Mouse (Mus musculus) C2C12 (cell line): ENCODE measurements around the gene Reln. TPM values are rescaled to one million over a fixed set of nuclear protein-coding genes. Genes with fewer than 3 reads are reported as not detected.

Experiments
- H3K27me3 ChIP-seq: one replicate; pipeline ENCODE4 v1.6.1; 2011; ENCODE audit not compliant: control insufficient read depth, insufficient read depth, insufficient read length
- H3K36me3 ChIP-seq: one replicate; pipeline ENCODE4 v1.6.1; 2011; ENCODE audit not compliant: control insufficient read depth, insufficient read depth
- H3K4me3 ChIP-seq: one replicate; pipeline ENCODE4 v1.5.1; 2011; ENCODE audit warnings: mild to moderate bottlenecking, control low read depth; ENCODE audit not compliant: poor library complexity, insufficient read depth, severe bottlenecking
- H3K79me2 ChIP-seq: one replicate; pipeline ENCODE4 v1.6.1; 2011; ENCODE audit not compliant: control insufficient read depth, insufficient read depth
- H3K79me3 ChIP-seq: one replicate; pipeline ENCODE4 v1.6.1; 2011; ENCODE audit warnings: low read depth, control low read depth
- H3ac ChIP-seq: one replicate; pipeline ENCODE3; 2011; ENCODE audit warnings: low read depth; ENCODE audit not compliant: control insufficient read depth, insufficient read length
- CEBPB ChIP-seq: IDR thresholded peaks from one replicate; pipeline ENCODE4 v1.6.1; 2011; ENCODE audit warnings: low read depth, mild to moderate bottlenecking, control low read depth, moderate library complexity
- CTCF ChIP-seq: IDR thresholded peaks from one replicate; pipeline ENCODE4 v1.5.1; 2011; ENCODE audit not compliant: control insufficient read depth, insufficient read depth, insufficient read length
- FOSL1 ChIP-seq: IDR thresholded peaks from one replicate; pipeline ENCODE4 v1.8.0; 2011; ENCODE audit warnings: mild to moderate bottlenecking, low read length; ENCODE audit not compliant: poor library complexity, insufficient read depth, severe bottlenecking
- MAX ChIP-seq: IDR thresholded peaks from one replicate; pipeline ENCODE4 v1.6.1; 2011; ENCODE audit warnings: mild to moderate bottlenecking, control low read depth
- MYOD1 ChIP-seq: IDR thresholded peaks from one replicate; pipeline ENCODE4 v1.6.1; 2011; ENCODE audit warnings: low read depth; ENCODE audit not compliant: control insufficient read depth, insufficient read length
- MYOG ChIP-seq: IDR thresholded peaks from one replicate; pipeline ENCODE4 v1.6.1; 2011; ENCODE audit not compliant: control insufficient read depth, insufficient read length; ENCODE audit errors: extremely low read depth
- USF1 ChIP-seq: IDR thresholded peaks from one replicate; pipeline ENCODE4 v1.6.1; 2011; ENCODE audit warnings: low read depth, mild to moderate bottlenecking, control low read depth, moderate library complexity
- long read RNA-seq, 2 experiments: library from polyadenylated mRNA; unstranded; transcript quantifications; one replicate each; pipeline ENCODE4 v2.0.0; 2019 to 2020
- polyA plus RNA-seq: library from polyadenylated mRNA; unstranded; fragments of >200 nt; fragmentation: generic; extraction: Trizol; gene quantifications from one replicate; pipeline ENCODE4 v1.2.1, GENCODE M21; 2012; ENCODE audit warnings: missing spikeins

The Reln gene
- not detected for polyA plus RNA-seq
- long read RNA-seq, experiment 1: 0 reads
- long read RNA-seq, experiment 2, partial matches to known transcripts: 0 of 1 reads
- long read RNA-seq, experiment 2, other reads (novel, unspliced or antisense): 1 of 1 reads

- H3K79me2 ChIP-seq: no peaks in the 10 kb centered on the region
- H3K36me3 ChIP-seq: no peaks in the 10 kb centered on the region
- peaks cover 28% of the 10 kb centered on the region for H3K27me3 ChIP-seq
- no peak within 1 kb of the TSS for H3K4me3 ChIP-seq
- no peaks in the 10 kb centered on the region for H3K79me3 ChIP-seq
- no peak for TF ChIP-seq FOSL1
- TF ChIP-seq MYOG: no peak
- TF ChIP-seq CTCF: no peak
- TF ChIP-seq USF1: no peak
- no peak for TF ChIP-seq MYOD1
- no peak for TF ChIP-seq CEBPB
- H3ac ChIP-seq: no peak within 1 kb of the TSS
Observed at GRCm38 (mm10) chr5:22344556-22344975, at the start of gene Reln. Gene Reln (minus strand): TSS chr5:22344702.

GRCm38 (mm10) chr5:22388502-22388901 lies 44.0 kb upstream of the Reln start:
- no peak overlapping the region for H3K4me3 ChIP-seq
- no peaks in the 10 kb centered on the region for H3K79me3 ChIP-seq
- no peaks in the 10 kb centered on the region for H3K79me2 ChIP-seq
- no peaks in the 10 kb centered on the region for H3K36me3 ChIP-seq
- H3K27me3 ChIP-seq: peaks cover 3% of the 10 kb centered on the region
- no peak for TF ChIP-seq MYOG
- no peak for TF ChIP-seq MAX
- no peak for TF ChIP-seq FOSL1
- TF ChIP-seq MYOD1: no peak
- no peak for TF ChIP-seq CTCF
- TF ChIP-seq CEBPB: no peak
- TF ChIP-seq USF1: no peak
- H3ac ChIP-seq: no peak overlapping the region

GRCm38 (mm10) chr5:22360510-22360909 lies 16.0 kb upstream of the Reln start:
- H3K79me3 ChIP-seq: no peaks in the 10 kb centered on the region
- no peak overlapping the region for H3ac ChIP-seq
- H3K79me2 ChIP-seq: no peaks in the 10 kb centered on the region
- H3K27me3 ChIP-seq: no peaks in the 10 kb centered on the region
- no peaks in the 10 kb centered on the region for H3K36me3 ChIP-seq
- H3K4me3 ChIP-seq: no peak overlapping the region
- no peak for TF ChIP-seq MYOG
- TF ChIP-seq MYOD1: no peak

- no peak for TF ChIP-seq CEBPB
- no peak for TF ChIP-seq FOSL1
- no peak for TF ChIP-seq MYOG
- no peak for TF ChIP-seq MAX
- H3K27me3 ChIP-seq: peaks cover 24% of the 10 kb centered on the region
- H3K36me3 ChIP-seq: no peaks in the 10 kb centered on the region
- no peaks in the 10 kb centered on the region for H3K79me3 ChIP-seq
- no peak overlapping the region for H3ac ChIP-seq
- H3K79me2 ChIP-seq: no peaks in the 10 kb centered on the region
- no peak overlapping the region for H3K4me3 ChIP-seq
Observed at GRCm38 (mm10) chr5:22348412-22348811, 3.9 kb upstream of the Reln start.

GRCm38 (mm10) chr5:22347732-22348131 lies 3.2 kb upstream of the Reln start:
- Histone ChIP-seq H3K36me3 (no peaks in the 10 kb centered on the region), H3K79me3 (no peaks in the 10 kb centered on the region), H3K79me2 (no peaks in the 10 kb centered on the region), H3ac (no peak overlapping the region), H3K4me3 (no peak overlapping the region), H3K27me3 (peaks cover 25% of the 10 kb centered on the region)
- TF ChIP-seq CTCF (no peak), FOSL1 (no peak), MYOD1 (no peak), CEBPB (no peak), MYOG (no peak), USF1 (no peak), MAX (no peak)

- TF ChIP-seq MYOG (no peak), CTCF (no peak), MYOD1 (no peak)
- Histone ChIP-seq H3K79me3 (no peaks in the 10 kb centered on the region), H3K79me2 (no peaks in the 10 kb centered on the region), H3K27me3 (peaks cover 28% of the 10 kb centered on the region), H3ac (no peak overlapping the region), H3K36me3 (no peaks in the 10 kb centered on the region), H3K4me3 (no peak overlapping the region)
Observed at GRCm38 (mm10) chr5:22345894-22346635, 1.6 kb upstream of the Reln start.
